Mouse (Mus musculus) hindbrain, embryonic 15.5 days (tissue): ENCODE results near the gene Fam107b. TPM values are rescaled to one million over a fixed set of nuclear protein-coding genes. Genes with fewer than 3 reads are reported as not detected.

ENCODE experiments used
- ATAC-seq: fragments of 200-750 bp; cut with Nextera tagmentation; 2 replicates; pipeline ENCODE4 v1.8.0; 2017; ENCODE audit warnings: low read depth, moderate number of reproducible peaks, moderate TSS enrichment; ENCODE audit not compliant: low FRiP score
- H3K27ac ChIP-seq: fragments of 300-500 bp; sonication (generic); replicated peaks from 2 replicates; pipeline ENCODE4 v1.5.1; 2015; ENCODE audit warnings: mild to moderate bottlenecking, inconsistent platforms
- H3K27me3 ChIP-seq: fragments of 300-500 bp; sonication (generic); 2 replicates; pipeline ENCODE4 v1.6.1; 2015; ENCODE audit warnings: control low read depth, inconsistent platforms
- H3K36me3 ChIP-seq: fragments of 300-500 bp; sonication (generic); 2 replicates; pipeline ENCODE4 v1.6.1; 2015; ENCODE audit warnings: control low read depth, inconsistent platforms
- H3K4me1 ChIP-seq: fragments of 300-500 bp; sonication (generic); replicated peaks from 2 replicates; pipeline ENCODE4 v1.6.1; 2015; ENCODE audit warnings: control low read depth, inconsistent platforms
- H3K4me2 ChIP-seq: fragments of 300-500 bp; sonication (generic); 2 replicates; pipeline ENCODE4 v1.6.1; 2015; ENCODE audit warnings: moderate library complexity, mild to moderate bottlenecking, inconsistent platforms
- H3K4me3 ChIP-seq: fragments of 300-500 bp; sonication (generic); 2 replicates; pipeline ENCODE4 v1.5.1; 2015; ENCODE audit warnings: mild to moderate bottlenecking, inconsistent platforms
- H3K9ac ChIP-seq: fragments of 300-500 bp; sonication (generic); 2 replicates; pipeline ENCODE4 v1.6.1; 2015; ENCODE audit warnings: inconsistent platforms
- H3K9me3 ChIP-seq: fragments of 300-500 bp; sonication (generic); 2 replicates; pipeline ENCODE4 v1.6.1; 2016; ENCODE audit warnings: control low read depth, inconsistent platforms
- WGBS: fragments of 180-500 bp; shearing (Covaris S2); methylation state at CpG from one replicate; pipeline ENCODE4 v1.1.7; 2015; 5-methylcytosine and 5-hydroxymethylcytosine counted together
- polyA plus RNA-seq: library from polyadenylated mRNA; unstranded; fragments of >200 nt; fragmentation: Nextera tagmentation; extraction: Ambion mirVana; gene quantifications from 2 replicates; pipeline ENCODE4 v1.2.1, GENCODE M21; 2015

Gene Fam107b
- polyA plus RNA-seq, 1 experiment from 2014 or later = 30.9 TPM

DNA sequence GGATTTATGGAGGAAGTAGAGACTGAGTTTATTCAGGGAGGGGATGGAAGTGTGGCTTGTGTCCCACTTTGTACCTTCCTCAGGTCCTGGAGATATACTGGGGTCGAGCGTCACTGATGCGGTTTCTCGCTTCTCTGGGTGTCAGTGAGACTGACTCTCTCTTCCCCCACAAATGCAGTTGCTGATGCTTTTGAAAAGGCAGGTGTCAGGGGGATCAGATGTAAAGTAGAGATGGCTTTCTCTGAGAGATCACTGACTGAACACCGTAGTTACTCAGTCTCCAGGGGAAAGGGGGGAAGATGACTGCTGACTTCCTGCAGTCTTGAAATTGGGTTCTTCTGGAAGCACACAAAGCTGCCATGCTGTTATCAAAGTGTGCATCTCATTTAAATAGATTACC lies 185.6 kb downstream of the Fam107b start:
- H3K9ac ChIP-seq = no peak overlapping the region
- no peak overlapping the region for H3K27ac ChIP-seq
- no peaks in the 10 kb centered on the region for H3K27me3 ChIP-seq
- no peaks in the 10 kb centered on the region for H3K36me3 ChIP-seq
- 86% methylated on average over 5 of the region's 5 CpGs for WGBS
- H3K4me3 ChIP-seq = no peak overlapping the region
- no peak overlapping the region for H3K4me2 ChIP-seq
- ATAC-seq = no peak
- H3K4me1 ChIP-seq = peaks cover 32% of the 10 kb centered on the region
- H3K9me3 ChIP-seq = no peaks in the 10 kb centered on the region

DNA sequence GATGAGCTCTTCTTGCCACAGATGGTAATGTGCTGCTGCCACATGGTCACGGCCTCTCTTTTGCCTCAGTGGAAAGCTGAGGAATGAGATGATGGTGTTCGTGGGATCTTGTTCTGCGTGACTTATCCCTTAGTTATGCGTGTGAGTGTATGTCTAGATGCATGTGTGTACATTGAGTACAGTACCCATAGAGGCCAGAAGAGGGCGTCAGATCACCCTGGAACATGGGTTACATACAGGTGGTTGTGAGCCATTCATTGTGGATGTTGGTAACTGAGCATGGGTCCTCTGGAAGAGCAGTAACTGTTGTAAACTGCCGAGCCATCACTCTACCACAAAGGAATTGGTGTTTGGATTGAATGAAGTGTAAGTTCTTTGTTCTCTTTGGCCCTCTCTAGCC lies 188.1 kb downstream of the Fam107b start:
- Histone ChIP-seq H3K4me1 (peaks cover 21% of the 10 kb centered on the region), H3K4me3 (no peak overlapping the region), H3K9ac (no peak overlapping the region), H3K9me3 (no peaks in the 10 kb centered on the region), H3K27ac (no peak overlapping the region), H3K36me3 (no peaks in the 10 kb centered on the region), H3K27me3 (no peaks in the 10 kb centered on the region), H3K4me2 (no peak overlapping the region)
- no peak for ATAC-seq
- WGBS = 90% methylated on average over 6 of the region's 6 CpGs

DNA sequence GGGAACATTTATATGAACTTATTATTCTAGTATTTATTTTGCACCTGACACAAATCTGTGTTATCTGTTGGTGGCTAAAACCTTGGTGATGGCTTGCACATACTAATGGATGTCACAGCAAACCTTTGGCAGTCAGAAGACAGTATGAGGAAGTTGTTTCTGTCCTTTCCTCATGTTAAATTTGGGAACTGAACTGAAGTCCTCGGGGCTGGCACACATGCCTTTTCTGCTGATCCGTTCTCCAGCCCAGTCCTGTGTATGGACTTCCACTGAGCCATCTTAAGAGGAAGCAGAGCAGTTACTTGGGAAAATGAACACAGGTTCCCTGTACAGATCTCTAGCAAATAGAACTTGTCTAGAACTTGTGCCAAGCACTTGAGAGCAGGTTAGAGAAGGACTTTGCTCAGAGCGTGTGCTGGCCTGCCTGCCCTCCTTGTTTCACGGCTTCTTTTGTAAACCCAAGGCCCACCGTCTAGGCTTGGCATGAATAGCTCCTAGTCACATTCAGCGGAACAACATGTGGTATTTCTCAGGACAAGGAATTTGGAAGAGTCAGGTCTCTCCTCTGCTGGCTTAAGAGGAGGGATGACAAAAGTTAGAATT lies 190.0 kb downstream of the Fam107b start:
- no peak for ATAC-seq
- no peaks in the 10 kb centered on the region for H3K9me3 ChIP-seq
- H3K4me3 ChIP-seq = no peak overlapping the region
- WGBS = 75% methylated on average over 6 of the region's 6 CpGs
- no peaks in the 10 kb centered on the region for H3K36me3 ChIP-seq
- H3K4me2 ChIP-seq = no peak overlapping the region
- no peak overlapping the region for H3K9ac ChIP-seq
- peaks cover 10% of the 10 kb centered on the region; the same call in 1 of the 2 replicates for H3K4me1 ChIP-seq
- no peaks in the 10 kb centered on the region for H3K27me3 ChIP-seq
- no peak overlapping the region for H3K27ac ChIP-seq

DNA sequence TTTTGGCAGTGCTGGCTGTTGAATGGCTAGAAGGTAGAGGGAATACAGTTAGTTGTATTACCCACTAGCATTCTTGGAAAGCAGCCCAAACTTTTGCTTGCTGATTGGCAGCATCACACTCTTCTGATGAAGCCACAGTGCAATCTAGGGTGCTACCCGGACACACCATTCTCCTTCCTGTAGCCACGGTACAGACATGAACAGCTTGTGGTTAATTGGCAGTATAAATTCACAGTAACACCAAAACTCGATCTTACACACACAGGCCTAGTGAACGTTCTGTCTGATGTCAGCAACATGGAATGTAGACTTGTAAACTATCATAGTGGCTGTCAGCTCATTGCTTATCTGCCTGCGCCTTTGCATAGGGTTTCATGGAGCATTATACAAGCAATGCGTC lies 193.8 kb downstream of the Fam107b start:
- WGBS = 77% methylated on average over 6 of the region's 6 CpGs
- no peaks in the 10 kb centered on the region for H3K9me3 ChIP-seq
- H3K27me3 ChIP-seq = no peaks in the 10 kb centered on the region
- H3K36me3 ChIP-seq = no peaks in the 10 kb centered on the region
- H3K4me3 ChIP-seq = no peak overlapping the region
- H3K9ac ChIP-seq = no peak overlapping the region
- no peaks in the 10 kb centered on the region for H3K4me1 ChIP-seq
- no peak overlapping the region for H3K27ac ChIP-seq
- no peak for ATAC-seq
- no peak overlapping the region for H3K4me2 ChIP-seq

DNA sequence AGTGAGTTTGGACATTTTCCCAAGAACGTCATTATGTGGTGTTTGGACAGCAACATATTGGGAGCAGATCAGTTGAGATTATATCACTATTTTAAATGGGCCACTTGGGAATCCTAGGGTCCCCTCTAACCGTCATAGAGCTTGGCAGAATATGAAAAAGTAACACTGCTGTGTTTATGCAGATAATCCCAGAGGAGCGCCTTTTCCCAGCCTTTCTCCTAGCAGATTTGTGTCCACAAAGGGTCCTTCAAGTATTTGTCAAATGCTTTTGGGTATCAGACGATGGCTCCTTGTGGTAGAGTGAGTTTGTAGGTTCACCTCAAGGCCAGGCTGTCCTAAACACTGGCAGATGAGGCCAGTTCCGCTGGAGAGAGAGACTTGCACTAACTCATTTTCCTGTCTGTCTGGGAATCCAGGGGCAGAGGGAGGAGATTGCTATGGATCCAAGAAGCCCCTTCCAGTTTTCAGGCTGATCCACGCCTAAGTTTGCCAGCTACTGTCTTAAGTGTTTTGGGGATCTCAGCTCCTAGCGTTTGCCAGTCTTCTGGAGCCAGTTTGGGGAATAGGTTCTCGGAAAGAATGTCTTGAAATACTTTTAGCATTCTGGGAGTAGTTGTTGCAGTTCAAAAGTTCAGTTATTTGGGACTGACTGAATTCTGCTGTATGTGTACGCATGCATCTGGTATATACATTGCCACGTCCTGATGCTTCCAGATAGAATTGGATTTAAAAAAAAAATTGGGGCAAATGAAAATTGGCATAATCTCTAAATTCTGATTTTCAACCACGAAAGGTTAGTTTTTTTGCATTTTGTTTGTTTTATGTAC lies 195.9 kb downstream of the Fam107b start:
- Histone ChIP-seq H3K4me2 (no peak overlapping the region), H3K27me3 (no peaks in the 10 kb centered on the region), H3K9ac (no peak overlapping the region), H3K4me1 (no peaks in the 10 kb centered on the region), H3K9me3 (no peaks in the 10 kb centered on the region), H3K27ac (no peak overlapping the region), H3K4me3 (no peak overlapping the region), H3K36me3 (no peaks in the 10 kb centered on the region)
- no peak for ATAC-seq
- 75% methylated on average over 11 of the region's 11 CpGs for WGBS

DNA sequence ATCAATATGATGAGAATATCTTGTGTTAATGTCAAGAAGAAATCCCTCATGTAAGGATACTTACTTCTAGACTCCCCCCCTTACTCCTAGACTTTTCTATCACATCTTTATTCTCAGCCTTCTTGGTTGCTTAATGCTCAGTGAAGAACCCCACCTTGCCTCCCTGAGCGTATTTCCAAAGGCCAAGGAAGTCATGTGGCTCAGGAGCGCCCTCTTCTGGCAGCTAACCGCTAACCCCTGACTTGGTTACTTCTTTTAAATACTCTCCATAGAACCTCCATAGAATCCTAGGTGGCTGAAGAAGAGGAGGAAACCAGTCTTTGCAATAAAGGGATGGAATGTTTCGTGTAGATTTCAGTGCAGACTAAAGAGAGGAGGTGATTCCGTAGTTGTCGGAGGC lies 199.0 kb downstream of the Fam107b start:
- no peak overlapping the region for H3K4me3 ChIP-seq
- no peak overlapping the region for H3K27ac ChIP-seq
- no peaks in the 10 kb centered on the region for H3K36me3 ChIP-seq
- WGBS = 33% methylated on average over 6 of the region's 6 CpGs
- H3K4me2 ChIP-seq = no peak overlapping the region
- 0 out of 2 replicates have a peak, but pooled peaks have one; percentile 40 for ATAC-seq
- no peaks in the 10 kb centered on the region for H3K9me3 ChIP-seq
- no peaks in the 10 kb centered on the region for H3K27me3 ChIP-seq
- H3K9ac ChIP-seq = no peak overlapping the region
- H3K4me1 ChIP-seq = no peaks in the 10 kb centered on the region

DNA sequence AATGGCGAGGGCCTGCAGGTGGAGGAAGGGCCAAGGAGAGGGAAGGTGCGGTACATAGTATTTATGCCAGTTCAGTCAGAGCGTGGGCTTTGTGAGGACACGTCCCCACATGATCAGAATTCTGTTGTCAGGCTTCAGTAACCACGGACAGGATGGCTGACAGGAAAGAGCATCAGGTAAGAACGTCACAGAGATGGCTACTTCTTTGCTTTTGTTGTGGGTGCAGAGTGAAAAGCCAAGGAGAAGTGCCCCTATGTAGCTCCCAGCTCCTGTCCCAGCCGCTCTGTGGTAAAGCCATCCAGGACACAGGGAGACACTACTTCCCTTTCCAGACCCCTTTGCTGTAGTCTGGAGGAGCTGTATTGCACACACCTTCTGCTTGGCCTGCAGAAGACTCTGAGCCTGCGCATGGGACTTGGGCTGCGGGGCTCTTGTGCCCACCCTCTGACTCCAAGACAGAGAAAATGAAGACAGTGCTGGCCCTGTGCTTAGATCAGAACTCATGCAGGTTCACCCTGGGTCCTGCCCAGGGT lies 199.6 kb downstream of the Fam107b start:
- Histone ChIP-seq H3K4me3 (no peak overlapping the region), H3K4me2 (no peak overlapping the region), H3K9ac (no peak overlapping the region), H3K4me1 (no peaks in the 10 kb centered on the region), H3K36me3 (no peaks in the 10 kb centered on the region), H3K9me3 (no peaks in the 10 kb centered on the region), H3K27ac (no peak overlapping the region), H3K27me3 (no peaks in the 10 kb centered on the region)
- WGBS = 86% methylated on average over 9 of the region's 9 CpGs
- ATAC-seq = 0 out of 2 replicates have a peak, but pooled peaks have one; percentile 40

DNA sequence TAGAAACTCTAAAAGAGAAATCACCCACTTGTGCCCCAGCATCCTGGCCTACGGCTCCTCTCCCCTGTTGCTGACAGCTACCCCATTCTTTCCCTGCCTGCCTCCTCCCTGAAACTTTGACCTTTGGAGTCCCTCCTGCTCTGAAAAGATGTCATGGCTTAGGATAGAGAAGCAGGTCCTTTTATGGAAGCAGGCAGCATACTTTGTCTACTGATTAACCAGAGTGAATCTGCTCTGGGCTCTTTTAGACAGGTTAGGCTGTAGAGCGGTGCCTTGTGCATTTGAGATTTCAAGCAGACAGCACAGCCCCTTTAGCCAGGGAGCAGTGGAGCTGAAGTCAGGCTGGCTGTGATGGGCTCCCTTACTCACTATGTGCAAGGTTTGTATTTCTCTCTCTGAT lies 200.1 kb downstream of the Fam107b start:
- H3K9ac ChIP-seq = no peak overlapping the region
- H3K9me3 ChIP-seq = no peaks in the 10 kb centered on the region
- 69% methylated on average over 2 of the region's 2 CpGs for WGBS
- no peaks in the 10 kb centered on the region for H3K27me3 ChIP-seq
- H3K4me2 ChIP-seq = no peak overlapping the region
- no peak overlapping the region for H3K27ac ChIP-seq
- H3K36me3 ChIP-seq = no peaks in the 10 kb centered on the region
- no peak for ATAC-seq
- no peaks in the 10 kb centered on the region for H3K4me1 ChIP-seq
- no peak overlapping the region for H3K4me3 ChIP-seq

DNA sequence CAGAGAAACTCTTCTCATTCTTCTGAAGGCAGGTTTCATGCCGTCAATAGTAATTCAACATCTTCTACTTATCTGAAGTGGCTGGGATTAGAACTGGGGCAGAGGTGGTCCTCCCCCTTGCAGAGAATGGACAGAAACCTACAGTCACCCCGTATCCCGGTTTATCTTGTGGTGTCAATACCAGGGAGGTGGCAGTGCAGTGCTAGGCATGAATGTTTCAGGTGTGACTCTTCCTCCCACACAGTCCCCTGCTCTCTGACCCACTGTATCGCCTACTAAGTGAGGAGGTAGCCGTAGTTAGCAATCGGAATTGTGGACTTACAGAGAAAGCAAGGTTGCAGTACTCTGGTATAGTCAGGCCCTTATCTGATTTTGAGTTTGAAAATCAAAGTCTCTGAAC lies 201.2 kb downstream of the Fam107b start:
- ATAC-seq = no peak
- Histone ChIP-seq H3K27ac (no peak overlapping the region), H3K4me3 (no peak overlapping the region), H3K36me3 (no peaks in the 10 kb centered on the region), H3K4me2 (no peak overlapping the region), H3K9ac (no peak overlapping the region), H3K4me1 (no peaks in the 10 kb centered on the region), H3K27me3 (no peaks in the 10 kb centered on the region), H3K9me3 (no peaks in the 10 kb centered on the region)
- 96% methylated on average over 6 of the region's 6 CpGs for WGBS

DNA sequence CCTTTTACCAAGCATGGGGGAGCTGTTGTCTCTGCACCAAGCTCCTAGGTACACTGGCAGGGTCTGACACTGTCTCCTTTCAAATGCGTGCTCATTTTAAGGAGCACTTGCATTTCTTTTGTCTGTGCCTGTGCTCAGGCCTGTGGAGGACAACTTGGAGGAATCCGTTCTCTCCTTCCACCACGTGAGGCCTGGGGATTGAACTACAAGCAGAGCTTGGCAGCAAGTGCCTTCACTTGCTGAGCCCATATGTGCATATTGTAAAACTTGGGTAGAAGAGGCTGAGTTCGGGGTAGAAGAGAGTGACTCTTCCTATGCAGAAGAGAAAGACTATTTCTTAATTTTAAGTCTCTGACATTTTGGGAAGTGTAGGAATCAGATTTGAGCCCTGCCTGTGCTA lies 202.8 kb downstream of the Fam107b start:
- Histone ChIP-seq H3K27ac (no peak overlapping the region), H3K4me1 (no peaks in the 10 kb centered on the region), H3K9ac (no peak overlapping the region), H3K27me3 (no peaks in the 10 kb centered on the region), H3K4me2 (no peak overlapping the region), H3K4me3 (no peak overlapping the region), H3K36me3 (no peaks in the 10 kb centered on the region), H3K9me3 (no peaks in the 10 kb centered on the region)
- ATAC-seq = no peak
- WGBS = 53% methylated on average over 4 of the region's 4 CpGs

DNA sequence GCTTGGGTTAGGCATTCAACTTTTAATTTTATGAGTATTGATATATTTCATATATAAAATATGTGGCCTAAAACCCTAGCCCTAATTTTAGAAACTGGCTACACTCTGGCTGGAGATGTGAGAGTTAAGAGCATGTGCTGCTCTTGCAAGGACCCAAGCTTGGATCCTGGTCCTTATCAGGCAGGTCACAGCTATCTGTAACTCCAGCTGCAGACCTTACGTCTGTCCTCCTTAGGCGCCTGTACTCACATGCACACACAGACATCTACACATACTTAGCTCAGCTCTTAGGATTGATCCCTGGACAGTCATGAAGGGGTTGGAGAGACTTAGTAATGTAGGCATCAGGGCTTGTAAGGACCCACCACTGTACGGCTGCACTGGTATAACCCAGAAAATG lies 205.3 kb downstream of the Fam107b start:
- 92% methylated on average over 3 of the region's 3 CpGs for WGBS
- Histone ChIP-seq H3K4me2 (no peak overlapping the region), H3K9ac (no peak overlapping the region), H3K27me3 (no peaks in the 10 kb centered on the region), H3K4me3 (no peak overlapping the region), H3K9me3 (no peaks in the 10 kb centered on the region), H3K27ac (no peak overlapping the region), H3K4me1 (no peaks in the 10 kb centered on the region), H3K36me3 (0 out of 2 replicates have a peak, but pooled peaks cover 2% of the 10 kb centered on the region)
- ATAC-seq = no peak

DNA sequence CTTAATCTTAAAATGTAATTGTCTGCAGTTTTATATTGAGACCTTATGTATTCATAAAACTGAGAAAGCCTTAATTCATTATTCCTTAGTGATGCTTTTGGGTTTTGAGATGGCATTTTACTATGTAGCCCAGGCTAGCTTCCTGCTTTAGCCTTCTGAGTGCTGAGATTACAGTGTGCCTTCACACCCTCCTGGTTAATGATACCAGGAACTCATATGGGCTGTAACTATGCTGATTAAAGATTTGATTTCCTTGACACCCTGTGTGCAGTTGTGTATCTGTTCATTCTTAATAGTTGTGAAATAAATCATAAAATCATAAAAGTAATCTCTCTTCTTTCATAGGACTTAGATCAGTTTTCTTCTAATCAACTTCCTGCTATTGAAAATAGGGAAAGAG lies 205.8 kb downstream of the Fam107b start:
- H3K9ac ChIP-seq = no peak overlapping the region
- H3K36me3 ChIP-seq = peaks cover 4% of the 10 kb centered on the region; the same call in 1 of the 2 replicates
- no peak overlapping the region for H3K4me2 ChIP-seq
- no peak overlapping the region for H3K4me3 ChIP-seq
- no peaks in the 10 kb centered on the region for H3K4me1 ChIP-seq
- no peaks in the 10 kb centered on the region for H3K27me3 ChIP-seq
- H3K27ac ChIP-seq = no peak overlapping the region
- ATAC-seq = no peak
- no peaks in the 10 kb centered on the region for H3K9me3 ChIP-seq
